20 mouse cellular contexts compared by ENCODE assay signal in genomic region chr17:14226778-14227177, GRCm38 (mm10). TPM values are rescaled to one million over a fixed set of nuclear protein-coding genes. Genes with fewer than 3 reads are reported as not detected.
"Had no signal": no experiment of that assay in that cellular context is flagged by ENCODE, and none has a peak within 500 bp of the region (broad histone marks: within the 10 kb centered on the region; RNA-seq: fewer than 3 reads in every experiment).

No protein-coding gene starts in this region.

- H3K36me3 ChIP-seq: kidney, embryonic 15.5 days; liver, embryonic 13.5 days; midbrain, embryonic 12.5 days; midbrain, embryonic 15.5 days; neural tube, embryonic 13.5 days had no signal

- H3K9ac ChIP-seq: kidney, embryonic 15.5 days; liver, embryonic 13.5 days; midbrain, embryonic 12.5 days; midbrain, embryonic 15.5 days; neural tube, embryonic 13.5 days had no signal

- H3K4me2 ChIP-seq: kidney, embryonic 15.5 days; liver, embryonic 13.5 days; midbrain, embryonic 12.5 days; midbrain, embryonic 15.5 days; neural tube, embryonic 13.5 days had no signal

- H3K27ac ChIP-seq: kidney, embryonic 15.5 days; liver, embryonic 13.5 days; midbrain, embryonic 12.5 days; midbrain, embryonic 15.5 days; neural tube, embryonic 13.5 days; stomach, postnatal 0 days had no signal

- H3K4me3 ChIP-seq: kidney, embryonic 15.5 days; liver, embryonic 13.5 days; midbrain, embryonic 12.5 days; midbrain, embryonic 15.5 days; myocyte; neural tube, embryonic 13.5 days had no signal

- H3K4me1 ChIP-seq: liver, embryonic 13.5 days; midbrain, embryonic 12.5 days had no signal

- H3K27me3 ChIP-seq: midbrain, embryonic 15.5 days; neural tube, embryonic 13.5 days had no signal

- H3K9me3 ChIP-seq: kidney, embryonic 15.5 days; liver, embryonic 13.5 days; midbrain, embryonic 12.5 days; midbrain, embryonic 15.5 days; neural tube, embryonic 13.5 days had no signal

- DNase-seq: kidney, adult 2 months; kidney, postnatal 14 days; kidney, postnatal 4 days; left cerebral cortex, postnatal 4 days; liver, embryonic 13.5 days; lung, adult 2 months; lung, postnatal 14 days; lung, postnatal 4 days; retina, postnatal 1 day; thymus, postnatal 25 days had no signal

RNA-seq across cellular contexts. Expression of gene Dact2, which starts 22.7 kb away (rescaled TPM):
- total RNA-seq: megakaryocyte progenitor cell, adult 5-6 weeks; megakaryocyte-erythroid progenitor cell, adult 5-6 weeks; monocyte, adult 5-6 weeks; neutrophil, adult 5-6 weeks had no signal

RNA-seq across cellular contexts. Expression of gene Smoc2, which starts 52.5 kb away (rescaled TPM):
- total RNA-seq: megakaryocyte progenitor cell, adult 5-6 weeks; megakaryocyte-erythroid progenitor cell, adult 5-6 weeks; neutrophil, adult 5-6 weeks had no signal
